Mouse (Mus musculus): Measurements from ENCODE around the gene Hist2h3c1. TPM values are rescaled to one million over a fixed set of nuclear protein-coding genes. Genes with fewer than 3 reads are reported as not detected.
A peak's percentile ranks its signal among the peaks of the same experiment; 100 is the strongest.
"Not testable (repeated sequence)": the region's sequence is repeated elsewhere in the genome, so short reads cannot be mapped to it uniquely, and the experiment has no call there.

The Hist2h3c1 gene
- polyA plus RNA-seq (2014; fragmentation: Nextera tagmentation; extraction: Ambion mirVana) = 0.91 and 2.4 TPM in 2 replicates

DNA sequence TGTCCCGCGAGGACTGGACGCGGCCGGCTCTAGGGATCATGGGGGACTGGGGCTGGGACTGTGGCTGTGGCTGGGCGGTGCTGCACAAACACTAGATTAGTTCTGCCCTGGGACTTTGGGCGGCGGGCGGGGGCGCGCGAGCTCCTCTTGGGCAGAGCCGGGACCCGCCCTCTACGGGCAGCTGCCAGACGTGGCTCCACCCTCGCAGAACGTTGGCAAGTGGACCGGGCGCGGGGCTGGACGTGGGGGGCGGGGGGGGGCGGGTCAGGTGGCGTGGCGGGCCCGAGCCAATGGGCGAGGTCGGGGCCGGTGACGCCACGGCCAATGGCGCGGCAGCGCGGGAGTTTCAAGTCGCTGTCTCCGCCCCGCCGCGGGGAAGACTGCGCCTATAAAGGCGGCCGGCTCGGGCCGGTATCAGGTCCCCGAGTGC, at the start of gene Hist2h3c1:
Gene Hist2h3c1, plus strand, starts transcription at position 259 of the 430 bp plus-strand sequence.
- 0% methylated on average over 12 of the region's 47 CpGs for WGBS

DNA sequence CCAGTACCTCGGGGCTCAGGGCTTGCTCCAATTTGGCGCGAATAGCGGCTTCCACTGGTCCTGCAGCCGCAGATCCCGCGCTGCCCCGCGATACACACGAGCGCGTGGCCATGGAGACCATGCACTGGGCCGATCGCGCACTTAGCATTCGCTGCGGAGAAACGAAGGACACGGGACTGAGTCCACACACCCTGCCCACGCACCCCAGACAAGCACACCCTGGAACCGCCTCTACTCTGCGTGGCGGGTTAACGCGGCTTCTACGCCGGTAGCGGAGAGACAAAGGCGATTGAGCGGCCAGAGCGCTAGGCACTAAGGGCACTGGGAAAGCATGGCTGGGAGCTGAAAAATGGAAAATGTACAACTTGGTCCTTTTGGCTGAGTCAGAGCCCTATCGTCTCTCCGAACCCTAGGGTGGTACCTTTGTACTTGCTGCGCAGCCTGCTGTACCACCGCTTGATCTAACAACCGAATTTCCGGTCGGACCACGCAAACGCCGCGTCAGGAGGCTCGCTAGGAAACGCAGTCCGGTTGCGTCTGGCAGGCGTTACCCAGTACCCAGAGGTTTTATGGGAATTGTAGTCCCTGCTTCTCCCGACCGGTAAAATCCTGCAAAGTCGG, 49.2 kb upstream of the Hist2h3c1 start:
- Histone ChIP-seq H3K27ac (ENCODE audit: low read depth, low read length) (peak overlapping the region; percentile 90), H3K27me3 (ENCODE audit: control insufficient read depth, insufficient read depth, low read length) (no peaks in the 10 kb centered on the region), H3K36me3 (ENCODE audit: control insufficient read depth, insufficient read depth, low read length) (no peaks in the 10 kb centered on the region), H3K4me2 (replicated peaks; ENCODE audit: low read depth, low read length) (peak overlapping the region; percentile 81), H3K4me3 (ENCODE audit: low read length) (peak overlapping the region; percentile 55), H3K9ac (ENCODE audit: low read depth, low read length) (peak overlapping the region; percentile 80), H3K9me3 (ENCODE audit: control insufficient read depth, low read length) (no peaks in the 10 kb centered on the region), H3K4me1 (ENCODE audit: control insufficient read depth, insufficient read depth, low read length) (peaks cover 5% of the 10 kb centered on the region)
- whole genome bisulfite sequencing = under 1% methylated on average over 50 of the region's 50 CpGs
- peak; percentile 93 for ATAC-seq (ENCODE audit: low FRiP score, low TSS enrichment)

More for the DNA sequence above, at the start of gene Hist2h3c1:
- H3K9me3 ChIP-seq (ENCODE audit: control insufficient read depth, low read length); H3K36me3 ChIP-seq (ENCODE audit: control insufficient read depth, insufficient read depth, low read length); H3K27me3 ChIP-seq (ENCODE audit: control insufficient read depth, insufficient read depth, low read length): not testable (repeated sequence)
- Histone ChIP-seq H3K27ac (ENCODE audit: low read depth, low read length) (peak within 1 kb of the TSS; percentile 68), H3K4me1 (ENCODE audit: control insufficient read depth, insufficient read depth, low read length) (peaks cover 22% of the 10 kb centered on the region), H3K4me2 (replicated peaks; ENCODE audit: low read depth, low read length) (peak within 1 kb of the TSS; percentile 50), H3K9ac (ENCODE audit: low read depth, low read length) (peak within 1 kb of the TSS; percentile 75), H3K4me3 (ENCODE audit: low read length) (peak within 1 kb of the TSS; percentile 53)
- ATAC-seq (ENCODE audit: low FRiP score, low TSS enrichment) = peak; percentile 93

DNA sequence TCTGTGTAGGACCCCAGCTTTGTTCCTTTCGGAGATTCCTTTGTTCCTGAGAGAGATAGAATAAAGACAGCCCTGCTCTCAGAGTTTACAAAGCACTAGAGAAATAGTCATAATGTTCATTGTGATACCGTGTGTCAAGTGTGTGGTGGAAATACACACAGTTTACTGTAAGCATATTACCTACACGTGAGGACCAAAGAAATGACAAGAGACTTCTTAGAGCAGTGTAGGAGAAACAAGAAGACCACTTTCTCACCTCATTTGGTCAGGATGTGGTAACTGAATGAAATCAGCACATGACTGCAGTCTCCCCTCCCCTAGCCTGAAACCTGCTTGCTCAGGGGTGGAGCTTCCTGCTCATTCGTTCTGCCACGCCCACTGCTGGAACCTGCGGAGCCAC, 48.3 kb upstream of the Hist2h3c1 start:
- peak overlapping the region; percentile 43; the same call in 1 of the 2 replicates for H3K9ac ChIP-seq (ENCODE audit: low read depth, low read length)
- H3K27ac ChIP-seq (ENCODE audit: low read depth, low read length) = no peak overlapping the region; the same call in 1 of the 2 replicates
- WGBS = 5% methylated on average over 6 of the region's 6 CpGs
- H3K4me1 ChIP-seq (ENCODE audit: control insufficient read depth, insufficient read depth, low read length) = peaks cover 5% of the 10 kb centered on the region
- no peaks in the 10 kb centered on the region for H3K27me3 ChIP-seq (ENCODE audit: control insufficient read depth, insufficient read depth, low read length)
- peak overlapping the region; percentile 81 for H3K4me2 ChIP-seq (replicated peaks; ENCODE audit: low read depth, low read length)
- no peaks in the 10 kb centered on the region for H3K36me3 ChIP-seq (ENCODE audit: control insufficient read depth, insufficient read depth, low read length)
- H3K9me3 ChIP-seq (ENCODE audit: control insufficient read depth, low read length) = no peaks in the 10 kb centered on the region
- peak; percentile 28; the same call in 1 of the 2 replicates for ATAC-seq (ENCODE audit: low FRiP score, low TSS enrichment)
- H3K4me3 ChIP-seq (ENCODE audit: low read length) = peak overlapping the region; percentile 55

DNA sequence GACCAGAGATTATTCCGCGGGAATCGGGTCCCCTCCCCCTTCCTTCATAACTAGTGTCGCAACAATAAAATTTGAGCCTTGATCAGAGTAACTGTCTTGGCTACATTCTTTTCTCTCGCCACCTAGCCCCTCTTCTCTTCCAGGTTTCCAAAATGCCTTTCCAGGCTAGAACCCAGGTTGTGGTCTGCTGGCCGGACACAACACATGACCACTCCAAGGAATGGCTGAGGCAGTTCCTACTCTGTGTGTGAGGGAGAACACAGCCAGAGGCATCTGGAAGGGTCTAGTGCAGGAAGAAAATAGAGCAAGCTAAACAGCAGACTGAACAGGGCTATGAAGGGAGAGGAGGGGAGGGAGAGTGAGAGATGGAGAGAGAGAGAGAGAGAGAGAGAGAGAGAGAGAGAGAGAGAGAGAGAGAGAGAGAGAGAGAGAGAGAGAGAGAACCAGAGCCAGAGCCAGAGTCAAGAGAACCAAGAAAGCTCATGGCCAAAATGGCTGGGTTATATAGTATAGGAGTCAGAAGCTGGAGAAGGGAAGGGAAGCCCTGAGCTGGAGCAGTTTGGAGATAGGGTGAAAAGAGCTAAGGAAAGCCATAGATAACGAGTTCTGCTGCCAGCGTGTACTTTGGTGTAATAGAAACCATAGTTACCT, 47.8 kb upstream of the Hist2h3c1 start:
- not testable (repeated sequence) for H3K27ac ChIP-seq (ENCODE audit: low read depth, low read length); H3K9me3 ChIP-seq (ENCODE audit: control insufficient read depth, low read length); H3K4me3 ChIP-seq (ENCODE audit: low read length); H3K4me1 ChIP-seq (ENCODE audit: control insufficient read depth, insufficient read depth, low read length); H3K36me3 ChIP-seq (ENCODE audit: control insufficient read depth, insufficient read depth, low read length); H3K9ac ChIP-seq (ENCODE audit: low read depth, low read length); ATAC-seq (ENCODE audit: low FRiP score, low TSS enrichment); H3K27me3 ChIP-seq (ENCODE audit: control insufficient read depth, insufficient read depth, low read length)
- H3K4me2 ChIP-seq (replicated peaks; ENCODE audit: low read depth, low read length) = 0 out of 2 replicates have a peak overlapping the region, but pooled peaks have one; percentile 10
- WGBS = 30% methylated on average over 6 of the region's 8 CpGs

DNA sequence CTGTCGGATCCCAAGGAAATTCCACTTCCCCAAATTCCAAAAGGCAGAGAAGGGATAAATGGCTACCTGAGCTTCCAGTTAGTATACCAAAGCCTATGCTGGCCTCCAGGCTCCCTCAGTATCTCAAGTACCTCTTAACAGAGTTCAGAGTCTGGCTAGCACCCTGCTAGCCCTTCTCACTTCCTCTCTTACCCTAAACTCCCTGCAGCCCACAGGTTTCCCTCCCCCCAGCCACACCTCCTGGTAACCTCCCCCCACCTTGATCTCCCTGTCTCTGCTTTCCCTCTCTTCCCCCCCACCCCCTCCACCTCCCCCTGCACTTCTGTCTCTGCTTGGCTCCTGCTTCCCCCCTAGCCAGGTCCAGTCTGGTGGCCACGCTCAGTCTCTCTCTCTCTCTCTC, 46.8 kb upstream of the Hist2h3c1 start:
- H3K4me3 ChIP-seq (ENCODE audit: low read length) = no peak overlapping the region
- H3K4me2 ChIP-seq (replicated peaks; ENCODE audit: low read depth, low read length) = no peak overlapping the region
- H3K4me1 ChIP-seq (ENCODE audit: control insufficient read depth, insufficient read depth, low read length) = peaks cover 5% of the 10 kb centered on the region
- no peak overlapping the region for H3K27ac ChIP-seq (ENCODE audit: low read depth, low read length)
- H3K9ac ChIP-seq (ENCODE audit: low read depth, low read length) = no peak overlapping the region
- no peaks in the 10 kb centered on the region for H3K36me3 ChIP-seq (ENCODE audit: control insufficient read depth, insufficient read depth, low read length)
- no peak for ATAC-seq (ENCODE audit: low FRiP score, low TSS enrichment)
- H3K9me3 ChIP-seq (ENCODE audit: control insufficient read depth, low read length) = no peaks in the 10 kb centered on the region
- WGBS = 68% methylated on average over 2 of the region's 2 CpGs
- H3K27me3 ChIP-seq (ENCODE audit: control insufficient read depth, insufficient read depth, low read length) = no peaks in the 10 kb centered on the region

DNA sequence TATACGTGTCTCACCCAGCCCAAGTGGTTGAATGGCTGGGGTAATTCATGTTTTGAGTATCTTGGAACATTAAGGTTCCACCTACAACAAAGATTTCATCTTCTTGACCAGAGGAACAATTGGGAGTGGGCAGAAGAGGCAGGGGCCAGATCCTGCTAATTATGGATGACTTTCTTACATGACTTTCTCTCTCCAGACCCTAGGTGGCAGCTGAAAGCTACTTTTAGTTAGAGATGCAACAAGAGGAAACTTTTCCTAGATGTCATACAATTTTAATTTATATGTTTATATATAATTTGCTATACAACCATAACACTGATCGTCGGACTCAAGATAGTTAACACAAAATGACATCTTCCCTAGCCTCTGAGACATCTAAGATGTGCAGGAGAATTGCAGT, 38.7 kb upstream of the Hist2h3c1 start:
- Histone ChIP-seq H3K4me3 (ENCODE audit: low read length) (no peak overlapping the region), H3K36me3 (ENCODE audit: control insufficient read depth, insufficient read depth, low read length) (no peaks in the 10 kb centered on the region), H3K4me2 (replicated peaks; ENCODE audit: low read depth, low read length) (no peak overlapping the region), H3K4me1 (ENCODE audit: control insufficient read depth, insufficient read depth, low read length) (no peaks in the 10 kb centered on the region), H3K27me3 (ENCODE audit: control insufficient read depth, insufficient read depth, low read length) (no peaks in the 10 kb centered on the region), H3K9ac (ENCODE audit: low read depth, low read length) (no peak overlapping the region), H3K9me3 (ENCODE audit: control insufficient read depth, low read length) (no peaks in the 10 kb centered on the region), H3K27ac (ENCODE audit: low read depth, low read length) (no peak overlapping the region)
- 75% methylated on average over 3 of the region's 3 CpGs for WGBS
- ATAC-seq (ENCODE audit: low FRiP score, low TSS enrichment) = no peak

DNA sequence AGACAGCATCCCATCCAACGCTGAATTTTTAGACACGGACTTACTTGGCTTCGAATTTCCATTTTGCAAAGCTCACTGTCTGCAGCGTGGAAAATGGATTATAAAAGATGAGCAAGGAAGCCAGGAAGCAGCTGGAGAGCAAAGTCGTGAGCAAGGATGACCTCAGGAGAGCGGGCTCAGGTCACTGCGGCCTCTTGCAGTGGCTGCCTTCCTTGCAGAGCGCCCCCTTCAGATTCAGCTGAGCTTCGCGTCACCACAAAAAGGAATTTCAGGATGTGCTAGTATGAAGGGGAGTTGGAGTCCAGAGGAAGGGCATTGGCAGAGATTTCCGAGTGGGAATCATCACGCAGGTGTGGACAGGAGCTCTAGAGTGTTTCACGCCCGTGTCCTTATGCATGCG, 37.2 kb upstream of the Hist2h3c1 start:
- WGBS = 26% methylated on average over 15 of the region's 15 CpGs

DNA sequence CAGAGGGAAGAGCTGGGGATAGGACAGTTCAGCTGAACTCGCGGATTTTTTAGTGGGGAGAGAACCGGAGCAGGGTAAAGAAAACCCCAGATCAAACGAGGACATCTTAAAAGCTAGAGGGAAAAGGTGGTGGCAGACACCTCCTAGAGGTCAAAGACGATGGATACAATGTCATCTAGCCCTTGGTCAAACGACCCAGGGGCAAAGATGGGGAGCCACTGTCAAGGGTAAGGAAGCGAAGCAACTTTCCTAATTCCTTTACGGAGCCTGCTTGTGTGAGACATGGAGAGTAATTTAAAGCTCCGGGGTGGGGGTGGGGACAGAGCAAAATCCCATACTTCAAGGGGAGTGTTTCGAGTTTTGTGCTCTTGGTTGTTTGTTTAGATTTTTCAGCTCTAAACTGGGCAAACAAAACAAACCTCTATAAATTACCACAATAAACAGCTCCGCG, 27.3 kb upstream of the Hist2h3c1 start:
- Histone ChIP-seq H3K27me3 (ENCODE audit: control insufficient read depth, insufficient read depth, low read length) (no peaks in the 10 kb centered on the region), H3K4me3 (ENCODE audit: low read length) (peak overlapping the region; percentile 65), H3K9ac (ENCODE audit: low read depth, low read length) (peak overlapping the region; percentile 64), H3K4me2 (replicated peaks; ENCODE audit: low read depth, low read length) (peak overlapping the region; percentile 82), H3K9me3 (ENCODE audit: control insufficient read depth, low read length) (no peaks in the 10 kb centered on the region), H3K27ac (ENCODE audit: low read depth, low read length) (peak overlapping the region; percentile 100), H3K36me3 (ENCODE audit: control insufficient read depth, insufficient read depth, low read length) (no peaks in the 10 kb centered on the region), H3K4me1 (ENCODE audit: control insufficient read depth, insufficient read depth, low read length) (peaks cover 24% of the 10 kb centered on the region)
- WGBS = under 1% methylated on average over 12 of the region's 12 CpGs
- peak; percentile 32 for ATAC-seq (ENCODE audit: low FRiP score, low TSS enrichment)

More for the DNA sequence above, 37.2 kb upstream of the Hist2h3c1 start:
- Histone ChIP-seq H3K27me3 (ENCODE audit: control insufficient read depth, insufficient read depth, low read length) (no peaks in the 10 kb centered on the region), H3K4me1 (ENCODE audit: control insufficient read depth, insufficient read depth, low read length) (no peaks in the 10 kb centered on the region), H3K4me3 (ENCODE audit: low read length) (no peak overlapping the region), H3K27ac (ENCODE audit: low read depth, low read length) (no peak overlapping the region), H3K36me3 (ENCODE audit: control insufficient read depth, insufficient read depth, low read length) (no peaks in the 10 kb centered on the region), H3K4me2 (replicated peaks; ENCODE audit: low read depth, low read length) (no peak overlapping the region), H3K9ac (ENCODE audit: low read depth, low read length) (no peak overlapping the region), H3K9me3 (ENCODE audit: control insufficient read depth, low read length) (no peaks in the 10 kb centered on the region)
- ATAC-seq (ENCODE audit: low FRiP score, low TSS enrichment) = no peak

DNA sequence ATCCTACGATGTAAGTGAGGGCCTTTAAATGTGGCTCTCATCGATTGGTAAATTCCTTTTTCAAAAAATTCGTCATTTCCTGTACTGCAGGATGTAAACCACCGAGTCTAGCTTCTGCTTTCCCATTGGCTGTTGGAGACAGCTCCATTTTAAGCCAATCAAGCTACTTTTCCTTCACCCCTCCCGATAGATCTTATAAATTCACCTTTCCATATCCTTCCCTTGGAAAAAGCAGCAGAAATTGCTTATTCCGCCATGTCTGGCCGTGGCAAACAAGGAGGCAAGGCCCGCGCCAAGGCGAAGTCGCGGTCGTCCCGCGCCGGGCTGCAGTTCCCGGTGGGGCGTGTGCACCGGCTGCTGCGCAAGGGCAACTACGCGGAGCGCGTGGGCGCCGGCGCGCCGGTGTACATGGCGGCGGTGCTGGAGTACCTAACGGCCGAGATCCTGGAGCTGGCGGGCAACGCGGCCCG, 26.8 kb upstream of the Hist2h3c1 start, which contains the start of the genes Bola1 and Hist2h2ab:
Gene Bola1, minus strand, starts transcription at position 49 of the 470 bp plus-strand sequence.
Gene Hist2h2ab, plus strand, starts transcription at position 205 of the 470 bp plus-strand sequence.
- Histone ChIP-seq H3K4me2 (replicated peaks; ENCODE audit: low read depth, low read length) (peak within 1 kb of the TSS; percentile 82), H3K4me3 (ENCODE audit: low read length) (peak within 1 kb of the TSS; percentile 65), H3K9ac (ENCODE audit: low read depth, low read length) (peak within 1 kb of the TSS; percentile 93), H3K27me3 (ENCODE audit: control insufficient read depth, insufficient read depth, low read length) (no peaks in the 10 kb centered on the region), H3K9me3 (ENCODE audit: control insufficient read depth, low read length) (no peaks in the 10 kb centered on the region), H3K27ac (ENCODE audit: low read depth, low read length) (peak within 1 kb of the TSS; percentile 100), H3K36me3 (ENCODE audit: control insufficient read depth, insufficient read depth, low read length) (no peaks in the 10 kb centered on the region), H3K4me1 (ENCODE audit: control insufficient read depth, insufficient read depth, low read length) (peaks cover 26% of the 10 kb centered on the region)
- WGBS = under 1% methylated on average over 37 of the region's 37 CpGs
- ATAC-seq (ENCODE audit: low FRiP score, low TSS enrichment) = peak; percentile 85
